Mouse (Mus musculus) kidney, adult 11 months (tissue): ENCODE data around the gene Mblac2.

Experiments
- DNase-seq: peaks from one replicate; pipeline ENCODE4 v3.0.0; 2022

Mblac2 gene

DNA sequence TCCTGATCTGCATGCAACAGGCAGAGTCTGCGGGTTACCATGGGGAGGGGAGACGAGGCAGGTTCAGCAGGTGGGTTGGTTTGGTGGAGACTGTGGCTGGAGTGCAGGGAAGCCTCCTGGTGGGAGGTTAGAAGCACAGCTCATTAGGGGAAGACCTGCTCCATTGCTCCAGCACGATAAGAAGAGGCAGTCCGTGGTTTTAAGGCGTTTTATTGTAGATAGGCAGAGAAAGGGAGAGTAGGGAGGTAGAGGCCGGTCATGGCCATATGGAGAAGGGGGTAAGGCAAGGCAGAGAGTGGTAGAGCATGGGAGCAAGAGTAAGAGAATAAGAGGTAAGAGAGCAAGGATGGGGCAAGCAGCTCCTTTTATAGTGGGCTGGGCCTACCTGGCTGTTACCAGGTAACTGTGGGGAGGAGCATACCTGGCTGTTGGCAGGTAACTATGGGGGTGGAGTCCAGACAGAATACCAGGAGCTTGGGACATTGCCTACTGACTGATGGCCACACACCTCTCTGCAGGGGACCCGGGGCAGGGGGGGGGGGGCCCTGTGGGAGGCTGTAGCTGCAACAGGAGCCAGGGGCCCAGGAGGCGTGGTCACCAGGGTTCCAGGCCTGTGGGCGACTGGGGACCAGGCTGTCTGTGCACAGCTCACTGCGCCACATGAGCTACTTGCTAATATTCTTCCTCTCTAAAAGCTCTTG, 32.4 kb downstream of the Mblac2 start:
- peak; percentile 4 for DNase-seq

DNA sequence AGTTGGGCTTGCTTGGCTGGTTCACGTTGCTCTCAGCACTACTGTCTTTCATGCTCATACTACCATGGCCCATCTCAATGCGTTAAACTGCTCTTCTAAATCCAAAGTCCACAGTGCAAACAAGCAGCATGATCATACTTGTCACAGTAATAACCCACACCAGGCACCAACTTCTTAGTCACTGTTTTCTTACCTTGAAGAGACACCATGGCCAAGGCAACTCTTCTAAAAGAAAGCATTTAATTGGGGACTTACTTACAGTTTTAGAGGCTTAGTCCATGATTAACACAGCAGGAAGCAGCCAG, 32.9 kb downstream of the Mblac2 start:
- no peak for DNase-seq

DNA sequence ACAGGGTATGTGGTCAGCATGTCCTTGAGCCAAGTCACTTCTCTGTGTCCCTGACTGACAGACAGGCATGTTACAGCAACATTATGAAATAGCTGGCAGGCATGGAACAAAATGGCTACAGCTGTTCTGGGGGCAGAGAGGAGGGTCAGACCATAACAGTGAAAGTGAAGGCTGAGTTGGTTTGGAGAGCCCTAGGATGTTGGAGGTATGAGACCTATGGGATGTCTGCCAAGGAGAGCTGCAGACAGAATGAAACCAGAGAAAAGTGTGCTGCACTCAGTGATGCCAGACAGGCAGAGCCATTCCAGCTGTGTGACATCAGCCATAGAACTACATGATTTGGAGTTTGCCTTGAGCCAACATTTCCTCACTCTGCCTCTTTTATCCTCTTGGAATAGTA, 43.7 kb downstream of the Mblac2 start:
- no peak for DNase-seq

DNA sequence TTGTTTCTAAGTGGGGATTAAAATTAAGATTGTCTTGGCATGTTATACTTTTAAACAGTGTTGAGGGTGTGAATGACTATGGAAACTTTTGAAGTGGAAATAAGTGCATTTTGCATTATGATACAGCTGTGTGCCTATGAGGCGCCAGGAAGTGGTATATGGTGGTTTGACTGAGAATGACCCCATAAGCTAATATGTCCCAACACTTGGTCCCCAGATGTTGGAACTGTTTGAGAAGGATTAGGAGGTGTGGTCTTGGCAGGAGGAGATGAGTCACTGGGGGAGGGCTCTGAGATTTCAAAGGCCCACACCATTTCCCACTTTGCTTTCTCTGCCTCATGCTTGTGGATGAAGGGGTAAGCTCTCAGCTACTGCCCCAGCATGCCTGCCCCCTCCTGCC, 44.2 kb downstream of the Mblac2 start:
- no peak for DNase-seq

DNA sequence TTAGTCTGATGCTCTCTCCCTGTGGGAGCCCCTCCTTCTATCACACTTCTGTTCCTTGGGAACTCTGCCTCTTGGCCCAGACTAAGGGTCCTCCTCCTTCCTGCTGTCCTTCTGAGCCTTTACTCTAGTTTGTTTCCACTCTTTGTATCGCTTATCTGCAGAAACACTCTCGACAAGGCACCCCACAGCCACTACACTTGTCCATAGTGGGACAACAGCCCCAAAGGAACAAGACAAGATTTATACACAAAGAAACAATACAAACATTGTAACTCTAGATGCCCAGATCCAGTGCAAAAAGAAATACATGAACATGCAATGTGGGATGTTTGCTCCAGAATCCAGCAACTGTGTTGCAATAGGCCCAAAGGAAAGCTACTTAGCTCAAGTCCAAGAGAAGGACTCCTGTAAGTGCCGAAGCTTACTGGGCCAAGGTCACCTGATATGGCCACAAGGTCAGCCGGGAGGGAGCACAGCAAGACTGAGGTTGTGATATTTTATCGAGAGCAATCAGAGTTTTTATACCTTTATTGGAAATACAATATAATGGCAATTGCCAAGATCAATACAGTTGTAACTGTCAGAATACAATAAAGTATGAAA, 46.0 kb downstream of the Mblac2 start:
- no peak for DNase-seq

DNA sequence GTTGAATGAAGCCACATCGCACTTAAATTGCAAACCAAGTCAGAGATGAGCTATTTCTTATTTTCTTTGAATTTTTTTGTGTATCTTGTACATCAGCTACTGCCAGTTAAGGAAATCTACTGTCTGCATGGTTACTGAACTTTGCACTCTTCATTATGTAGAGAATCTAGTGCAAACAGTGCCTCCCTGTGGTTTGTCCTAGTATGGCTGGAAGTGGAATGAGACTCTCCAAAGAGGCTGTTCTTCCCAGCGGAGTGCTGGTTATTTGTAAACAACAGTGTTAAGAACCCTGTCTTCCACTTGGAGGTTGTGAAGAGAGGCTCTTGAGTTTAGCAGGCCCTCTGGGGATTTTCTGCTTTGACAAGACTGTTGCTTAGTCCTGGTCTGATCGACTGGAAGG, 49.2 kb downstream of the Mblac2 start:
- DNase-seq = peak; percentile 29

DNA sequence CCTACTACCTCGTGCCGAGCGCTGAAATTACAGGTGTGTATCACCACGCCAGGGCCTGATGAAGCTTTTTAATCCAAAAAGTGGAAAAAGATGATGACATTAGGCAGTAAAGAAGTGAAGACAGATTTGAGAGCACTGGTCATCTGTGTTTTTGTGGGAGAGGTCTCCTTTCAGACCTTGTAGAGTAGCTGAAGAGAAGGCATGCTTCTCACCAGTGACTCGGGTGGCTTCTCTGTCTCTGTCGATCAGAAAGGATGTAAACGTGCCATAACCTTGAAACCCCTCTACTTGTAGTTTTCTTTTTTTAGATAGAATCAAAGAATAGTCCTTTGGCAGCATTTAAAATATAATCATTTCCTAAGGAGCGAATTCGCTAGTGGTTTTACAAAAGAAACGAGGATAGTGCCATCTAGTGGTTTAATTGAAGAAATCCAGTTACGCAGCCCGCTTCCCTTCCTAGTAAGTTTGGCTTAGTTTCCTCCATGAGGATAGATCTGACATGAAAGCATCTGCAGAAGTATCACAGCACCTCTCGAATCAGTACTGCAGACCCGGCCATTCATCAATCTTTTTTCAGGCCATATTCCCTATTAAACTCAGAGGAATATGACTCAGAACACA, 50.5 kb downstream of the Mblac2 start:
- peak; percentile 36 for DNase-seq

DNA sequence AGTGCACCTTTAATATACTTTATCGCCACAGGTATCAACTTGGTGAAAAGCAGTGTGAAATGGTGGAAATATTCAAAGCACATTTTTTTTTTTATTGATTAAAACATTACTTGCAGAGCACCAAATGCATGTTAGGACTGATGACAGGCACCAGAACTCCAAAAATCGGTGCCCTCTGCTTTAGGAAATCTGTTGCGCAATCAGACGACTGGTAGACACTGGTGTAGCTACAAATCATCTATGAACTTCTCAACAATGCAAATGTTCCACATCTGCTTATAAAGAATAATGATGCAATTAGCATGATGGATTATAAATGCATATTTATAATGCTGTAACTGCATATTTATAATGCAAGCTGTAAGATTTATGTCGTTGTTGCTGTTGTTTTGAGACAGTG, 53.0 kb downstream of the Mblac2 start:
- DNase-seq = no peak

DNA sequence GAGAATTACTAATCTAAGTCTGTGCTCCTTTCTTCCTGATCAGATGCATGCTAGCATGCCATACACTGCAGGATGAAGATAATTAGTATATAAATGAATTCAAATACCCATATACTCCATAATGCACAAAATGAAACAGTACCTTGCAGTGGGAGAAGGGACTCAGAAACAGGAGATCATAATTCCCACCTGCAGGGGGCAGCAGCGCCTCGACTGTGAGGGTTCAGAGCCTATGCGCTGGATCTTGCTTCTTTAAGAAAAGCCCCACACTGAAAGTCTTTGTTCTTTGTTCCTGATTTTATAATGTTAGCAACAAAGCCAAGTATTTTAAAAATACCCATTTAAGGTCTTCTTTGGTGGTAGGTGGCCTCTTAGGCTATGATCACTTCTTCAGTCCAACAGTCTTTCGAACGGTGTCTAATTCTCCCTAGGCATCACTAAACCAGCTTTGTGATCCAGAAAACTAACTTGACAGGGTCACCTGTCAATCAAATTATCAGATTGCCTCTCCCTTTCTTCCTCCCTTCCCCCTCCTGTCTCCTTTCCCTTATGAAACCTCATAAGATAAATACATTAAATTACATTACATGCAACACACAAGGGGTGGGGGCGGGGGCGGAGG, 56.0 kb downstream of the Mblac2 start:
- DNase-seq = peak; percentile 50

DNA sequence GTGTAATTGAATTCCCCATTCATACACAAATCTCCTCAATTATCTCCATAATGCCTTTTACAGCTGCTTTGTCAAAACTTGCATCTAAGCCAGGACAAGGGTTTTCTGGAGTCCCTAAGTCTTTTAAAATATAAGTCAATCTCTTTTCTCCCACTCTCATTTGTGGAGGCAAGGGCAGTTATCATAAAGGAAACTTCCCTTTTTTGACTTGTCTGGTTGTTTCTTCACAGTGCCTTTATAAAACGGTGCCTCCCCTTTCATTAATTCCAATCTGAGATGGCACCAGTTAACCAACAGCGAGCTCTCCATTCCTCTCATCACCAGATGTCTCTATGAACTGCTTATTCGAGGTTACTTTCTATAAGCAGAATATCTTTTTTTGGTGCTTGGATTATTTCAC, 65.1 kb downstream of the Mblac2 start:
- no peak for DNase-seq

DNA sequence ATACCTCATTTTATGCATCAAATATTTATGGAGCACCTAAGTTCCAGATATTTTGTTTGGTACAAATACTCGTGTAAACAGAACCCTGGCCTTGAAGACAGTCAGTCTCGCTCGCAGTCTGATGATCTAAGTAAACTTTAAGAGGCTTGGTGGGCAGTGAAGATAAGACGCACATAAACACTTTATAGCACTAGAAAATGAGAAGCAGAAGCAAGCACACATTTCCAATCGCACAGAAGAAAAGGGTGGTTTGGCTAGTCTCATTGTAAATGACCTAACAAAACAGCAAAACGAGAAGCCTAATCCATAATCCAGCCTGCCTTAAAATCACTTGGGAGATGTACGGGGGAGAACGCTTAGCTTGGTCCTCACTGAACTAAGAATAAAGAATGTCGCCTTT, 71.3 kb downstream of the Mblac2 start:
- no peak for DNase-seq

DNA sequence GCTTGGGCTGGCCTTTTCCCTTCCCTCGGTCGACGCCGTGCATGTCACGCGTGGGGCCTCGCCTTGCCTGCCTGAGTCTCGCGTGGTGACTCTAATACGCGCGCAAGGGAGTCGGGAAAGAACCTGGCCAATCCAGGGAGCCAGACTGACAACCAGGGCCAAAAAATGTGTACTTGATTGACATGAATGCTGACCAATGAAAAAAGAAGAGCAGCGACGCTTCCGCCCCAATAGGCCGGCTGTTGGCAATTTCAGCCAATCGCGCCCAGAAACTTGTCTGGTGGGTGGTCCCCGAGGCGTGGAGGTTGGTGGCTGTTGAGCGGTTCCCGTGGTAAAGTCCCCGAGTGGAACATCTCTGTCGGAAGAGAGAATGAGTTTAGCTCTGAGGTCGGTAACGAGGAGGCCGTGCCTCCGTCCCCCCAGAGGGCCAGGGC, 71.8 kb downstream of the Mblac2 start, which contains the start of gene Cetn3:
Gene Cetn3 (plus strand): TSS at position 107 of the 434 bp plus-strand sequence.
- DNase-seq = peak; percentile 94

DNA sequence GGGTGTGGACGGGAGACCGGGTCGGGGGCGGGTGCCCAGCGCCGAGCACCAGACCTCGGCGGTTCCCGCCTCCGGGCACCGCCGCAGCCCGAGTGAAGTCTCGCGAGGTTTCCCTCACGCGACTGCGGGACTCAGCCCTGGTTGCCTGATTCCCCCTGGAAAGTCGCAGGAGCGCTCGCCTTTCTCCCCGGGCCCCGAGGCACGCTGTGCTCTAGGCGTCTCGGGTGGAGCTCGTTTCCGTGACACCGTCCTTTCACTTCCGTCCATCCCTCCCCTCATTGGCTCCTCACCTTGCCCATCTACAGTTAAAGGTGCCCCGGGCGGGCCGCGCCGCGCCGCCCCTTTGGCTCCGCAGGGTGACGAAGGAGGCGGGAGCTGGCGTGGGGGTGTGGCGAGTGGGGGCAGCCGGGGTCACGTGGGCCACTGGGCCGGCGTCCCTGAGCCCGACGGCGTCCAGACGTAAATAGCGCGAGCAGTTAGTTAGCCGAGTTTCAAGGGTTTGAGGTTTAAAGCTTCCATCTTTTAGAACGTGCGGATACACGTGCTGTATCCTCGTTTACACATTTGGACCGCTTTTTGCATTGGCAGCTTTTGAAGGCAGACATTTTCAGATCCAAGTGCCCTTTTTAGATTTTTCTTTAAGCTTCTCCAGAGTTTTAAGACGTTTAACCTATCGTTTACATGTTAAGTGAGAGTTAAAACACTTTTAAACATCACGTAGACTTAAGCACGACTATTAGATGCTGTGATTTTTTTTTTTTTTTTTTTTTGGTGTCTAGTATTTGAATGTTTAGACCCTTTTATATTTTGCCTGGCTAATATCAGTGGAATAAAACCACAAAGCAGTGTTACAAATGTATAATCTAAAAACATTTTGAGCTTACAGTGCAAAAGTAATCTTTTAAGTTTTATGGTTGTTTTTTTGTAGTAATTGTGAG, 72.5 kb downstream of the Mblac2 start:
- peak; percentile 97 for DNase-seq

DNA sequence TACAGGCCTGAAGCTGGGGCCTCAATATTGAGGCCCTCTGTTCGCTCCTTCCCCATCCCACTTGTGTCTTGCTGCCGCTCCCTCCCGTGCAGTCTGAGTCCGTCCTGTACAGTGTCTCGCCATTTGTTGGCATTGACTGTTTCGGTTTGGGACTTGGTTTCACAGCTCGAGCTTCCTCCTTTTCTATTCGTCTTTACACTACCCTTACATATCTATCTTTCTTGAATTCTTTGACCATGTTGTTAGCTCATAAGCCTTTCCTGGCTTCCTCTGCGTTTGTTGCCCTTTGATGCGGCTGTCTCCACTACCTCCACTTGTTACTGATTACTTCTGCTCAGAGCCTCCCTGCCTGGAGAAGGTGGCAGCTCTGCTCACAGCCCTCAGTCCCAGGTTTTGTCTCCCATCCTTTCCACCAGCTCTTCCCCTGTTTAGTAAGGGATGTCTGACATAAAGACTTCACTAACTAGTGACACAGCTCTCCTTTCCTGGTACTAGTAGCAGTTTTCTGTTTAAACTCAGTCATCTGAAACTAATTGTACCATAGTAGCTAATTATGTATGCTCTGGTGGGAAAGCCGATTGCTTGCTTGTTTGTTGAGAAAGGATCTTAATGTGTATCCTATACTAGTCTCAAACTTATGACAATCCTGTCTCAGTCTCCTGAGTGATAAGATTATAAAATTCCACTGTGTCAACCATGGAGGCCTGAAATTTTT, 74.8 kb downstream of the Mblac2 start:
- no peak for DNase-seq

DNA sequence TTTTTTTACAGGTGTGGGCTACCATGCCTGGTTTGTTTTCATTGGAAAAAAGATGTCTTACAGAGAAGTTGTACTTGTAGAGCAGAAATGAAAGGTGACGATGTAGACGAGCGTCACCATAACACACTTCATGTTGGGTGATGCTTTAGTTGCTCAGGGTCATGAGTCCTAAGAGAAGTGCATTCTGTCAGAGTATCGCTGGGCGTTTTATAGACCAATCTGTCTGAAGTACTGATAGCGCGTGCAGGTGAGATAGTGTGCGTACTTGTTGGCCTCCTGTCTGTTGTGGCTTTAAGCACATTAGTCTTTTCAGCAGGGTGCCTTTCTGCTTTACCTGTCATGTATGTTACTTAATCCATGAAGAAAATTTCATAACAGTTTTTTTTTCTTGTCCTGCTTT, 79.0 kb downstream of the Mblac2 start:
- DNase-seq = no peak

DNA sequence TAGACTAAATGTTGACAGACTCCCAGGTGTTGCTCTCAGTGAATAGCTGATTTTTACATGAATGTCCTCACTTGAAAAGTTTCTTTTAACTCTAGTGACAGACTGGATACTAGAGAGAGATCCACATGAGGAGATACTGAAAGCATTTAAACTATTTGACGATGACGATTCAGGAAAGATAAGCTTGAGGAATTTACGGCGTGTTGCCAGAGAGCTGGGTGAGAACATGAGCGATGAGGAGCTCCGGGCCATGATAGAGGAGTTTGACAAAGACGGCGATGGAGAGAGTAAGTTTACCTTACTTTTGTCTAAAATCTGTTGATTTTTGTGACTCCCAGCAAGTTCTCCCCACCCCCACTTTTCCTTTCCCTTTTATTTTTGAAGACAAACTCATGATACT, 80.7 kb downstream of the Mblac2 start:
- no peak for DNase-seq

DNA sequence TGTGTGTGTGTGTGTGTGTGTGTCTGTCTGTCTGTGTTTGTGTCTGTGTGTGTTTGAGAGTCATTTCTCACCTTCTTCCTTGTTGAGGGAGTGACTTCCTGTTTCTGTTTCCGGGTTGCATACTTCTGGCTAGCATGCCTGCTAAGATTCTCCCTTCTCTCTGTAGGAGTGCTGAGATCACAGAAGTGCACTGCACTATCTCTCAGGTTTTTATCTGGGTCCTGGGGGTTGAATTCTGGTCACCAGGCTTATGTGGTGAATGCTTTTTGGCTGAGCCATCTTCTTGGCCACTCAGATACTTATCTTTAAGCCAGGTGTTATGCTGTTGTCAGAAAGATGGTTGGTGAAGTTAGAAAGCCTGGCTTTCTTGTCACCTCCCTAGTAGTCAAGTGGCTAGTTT, 82.7 kb downstream of the Mblac2 start:
- no peak for DNase-seq

DNA sequence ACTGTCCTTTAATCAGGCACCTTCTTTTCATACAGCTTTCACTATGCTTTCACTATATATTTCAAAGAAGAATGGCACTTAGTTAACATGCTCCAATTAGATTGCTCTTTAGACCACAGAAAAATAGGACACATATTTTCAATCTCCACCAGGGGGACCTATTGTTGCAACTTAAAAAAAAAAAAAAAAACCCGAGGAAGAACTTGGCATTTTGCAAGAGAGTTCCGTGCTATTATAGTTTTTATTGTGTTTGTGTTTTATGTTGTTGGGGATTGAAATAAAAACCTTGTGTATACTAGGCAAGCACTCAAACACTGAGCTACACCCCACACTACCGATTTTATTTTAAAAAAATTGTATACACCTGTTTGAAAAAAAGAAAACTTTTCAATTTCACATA, 90.0 kb downstream of the Mblac2 start:
- DNase-seq = no peak
